Mouse (Mus musculus) erythroblast, embryonic 14.5 days (primary cell): Measurements from ENCODE around the gene Gm49392. TPM values are rescaled to one million over a fixed set of nuclear protein-coding genes. Genes with fewer than 3 reads are reported as not detected.

Source experiments
- H3K27me3 ChIP-seq: 2 replicates; pipeline ENCODE4 v1.6.1; 2012; ENCODE audit warnings: inconsistent platforms; ENCODE audit not compliant: control insufficient read depth
- H3K36me3 ChIP-seq: 2 replicates; pipeline ENCODE4 v1.6.1; 2012; ENCODE audit warnings: mild to moderate bottlenecking, inconsistent platforms; ENCODE audit not compliant: control insufficient read depth
- H3K4me1 ChIP-seq: 2 replicates; pipeline ENCODE4 v1.6.1; 2012; ENCODE audit warnings: inconsistent platforms; ENCODE audit not compliant: control insufficient read depth
- H3K4me3 ChIP-seq: replicated peaks from 2 replicates; pipeline ENCODE3; 2012; ENCODE audit warnings: moderate library complexity, mild to moderate bottlenecking, inconsistent platforms
- H3K9me3 ChIP-seq: 2 replicates; pipeline ENCODE4 v1.6.1; 2012; ENCODE audit warnings: low read length, inconsistent platforms, mixed read lengths; ENCODE audit not compliant: control insufficient read depth
- GATA1 ChIP-seq: IDR thresholded peaks from 2 replicates; pipeline ENCODE4 v1.6.1; 2012; ENCODE audit warnings: low read length, inconsistent platforms, mixed read lengths
- TAL1 ChIP-seq: IDR thresholded peaks from 3 replicates; pipeline ENCODE4 v1.6.1; 2012; ENCODE audit warnings: low read length, inconsistent platforms, mixed read lengths
- polyA plus RNA-seq: library from polyadenylated mRNA; stranded (reverse); fragments of >175 nt; gene quantifications from 2 replicates; pipeline ENCODE4 v1.2.3, GENCODE M21; 2012

Gene Gm49392
- polyA plus RNA-seq, 1 experiment: not detected

DNA sequence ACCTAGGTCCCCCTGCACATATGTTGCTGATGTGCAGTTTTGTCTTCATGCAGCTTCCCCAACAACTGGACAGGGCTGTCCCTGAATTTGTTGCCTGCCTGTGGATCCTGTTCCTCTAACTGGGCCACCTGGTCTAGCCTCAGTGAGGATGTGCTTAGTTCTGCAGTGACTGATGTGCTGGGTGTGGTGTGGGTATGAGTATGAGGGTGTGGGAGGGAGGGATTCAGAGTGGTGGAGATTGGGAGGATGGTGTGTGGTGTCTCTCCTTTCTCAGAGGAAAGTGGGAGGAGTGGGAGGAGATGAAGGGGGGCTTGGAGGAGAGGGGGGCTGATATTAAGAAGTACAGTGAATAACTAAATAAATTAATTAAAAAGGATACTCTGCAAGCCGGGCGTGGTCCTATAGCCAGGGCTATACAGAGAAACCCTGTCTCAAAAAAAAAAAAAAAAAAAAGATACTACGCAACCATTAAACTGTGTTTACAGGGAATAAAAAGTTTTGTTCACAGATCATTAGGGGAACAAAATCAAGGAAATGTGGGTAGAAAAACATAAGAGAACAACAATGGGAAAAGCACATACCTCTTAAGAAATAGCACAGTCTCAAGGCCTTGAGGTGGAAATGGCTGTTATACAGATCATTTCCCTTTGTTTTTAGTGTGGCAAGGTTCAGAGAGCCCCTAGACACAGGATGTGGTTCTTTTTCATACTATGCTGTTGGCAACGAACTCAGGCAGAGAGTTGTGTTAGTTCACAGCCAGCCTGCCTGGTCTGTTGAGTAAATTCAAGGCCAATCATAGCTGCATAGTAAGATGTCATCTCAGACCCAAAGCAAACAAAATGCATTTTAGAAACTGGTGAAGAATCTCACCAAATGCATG, 48.2 kb downstream of the Gm49392 start:
- Histone ChIP-seq H3K27me3 (no peaks in the 10 kb centered on the region), H3K4me1 (no peaks in the 10 kb centered on the region), H3K36me3 (no peaks in the 10 kb centered on the region), H3K9me3 (no peaks in the 10 kb centered on the region), H3K4me3 (no peak overlapping the region)
- TF ChIP-seq TAL1: no peak
- TF ChIP-seq GATA1: no peak

DNA sequence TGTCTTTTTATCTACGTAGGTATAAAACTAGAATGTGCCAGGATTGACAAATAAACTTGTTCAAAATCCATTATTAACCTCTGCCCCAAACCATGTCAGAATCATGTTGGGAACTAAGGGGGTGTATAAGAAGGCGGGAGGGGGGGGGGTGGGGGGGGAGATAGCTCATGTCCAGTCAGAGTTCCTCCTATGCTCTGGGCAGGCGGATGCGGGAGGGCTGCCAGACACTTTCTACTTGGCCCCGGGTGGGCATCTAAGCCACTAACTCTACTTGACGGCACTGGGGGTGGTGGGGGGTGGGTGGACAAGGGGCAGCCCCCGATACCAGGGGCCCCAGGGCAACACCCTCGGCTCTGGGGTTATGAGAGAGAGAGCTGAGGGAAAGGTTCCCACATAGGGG, 53.5 kb downstream of the Gm49392 start:
- Histone ChIP-seq H3K27me3 (no peaks in the 10 kb centered on the region), H3K4me3 (no peak overlapping the region), H3K9me3 (no peaks in the 10 kb centered on the region), H3K36me3 (no peaks in the 10 kb centered on the region), H3K4me1 (no peaks in the 10 kb centered on the region)
- TF ChIP-seq GATA1 (no peak), TAL1 (no peak)

DNA sequence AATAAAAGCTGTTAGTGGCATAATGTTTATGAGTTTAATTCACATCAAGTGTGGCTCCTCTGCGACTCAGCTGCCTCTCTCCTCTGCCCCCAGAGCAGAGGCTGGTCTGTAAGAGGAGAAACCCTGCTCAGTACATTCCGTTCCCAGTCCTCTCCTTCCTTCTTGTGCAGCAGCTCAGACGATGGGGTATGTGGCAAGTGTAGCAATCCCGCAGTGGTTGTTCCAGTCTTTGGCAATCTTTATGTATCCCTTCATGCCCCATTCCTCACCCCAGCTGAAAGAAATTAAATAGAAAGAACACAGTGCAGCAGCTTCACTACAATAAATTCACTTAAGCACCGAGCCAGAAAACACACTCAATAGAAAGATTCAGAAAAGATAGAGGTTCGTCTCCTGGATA, 54.0 kb downstream of the Gm49392 start:
- no peaks in the 10 kb centered on the region for H3K9me3 ChIP-seq
- no peaks in the 10 kb centered on the region for H3K4me1 ChIP-seq
- no peaks in the 10 kb centered on the region for H3K36me3 ChIP-seq
- no peak for TF ChIP-seq TAL1
- TF ChIP-seq GATA1: no peak
- no peaks in the 10 kb centered on the region for H3K27me3 ChIP-seq
- H3K4me3 ChIP-seq: no peak overlapping the region

DNA sequence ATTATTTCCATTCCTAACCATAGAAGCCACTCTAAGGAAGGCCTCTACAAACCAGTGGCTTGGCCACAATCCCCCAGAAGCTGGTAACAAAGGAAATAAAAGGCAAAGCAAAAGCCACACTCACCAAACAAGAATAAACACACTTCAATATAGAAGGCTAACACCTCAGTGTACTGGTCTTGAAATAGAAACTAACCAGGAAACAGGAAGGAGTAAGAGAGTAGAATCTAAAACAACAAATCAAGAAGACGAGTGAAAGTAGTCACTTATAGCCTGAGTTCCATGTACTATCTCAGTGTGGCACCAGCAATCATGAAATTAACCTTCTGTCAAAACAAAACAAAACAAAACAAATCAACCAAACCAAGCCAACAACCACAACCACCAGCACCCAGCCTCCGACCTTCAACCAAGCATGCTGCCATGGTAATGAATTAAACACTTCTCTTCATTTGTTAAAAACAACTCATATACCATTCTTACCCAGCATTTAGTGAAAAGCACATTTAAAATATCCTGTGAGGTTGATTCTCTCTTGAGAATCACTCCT, 57.3 kb downstream of the Gm49392 start:
- Histone ChIP-seq H3K36me3 (no peaks in the 10 kb centered on the region), H3K4me1 (no peaks in the 10 kb centered on the region), H3K9me3 (no peaks in the 10 kb centered on the region), H3K27me3 (no peaks in the 10 kb centered on the region), H3K4me3 (no peak overlapping the region)
- TF ChIP-seq TAL1: no peak
- no peak for TF ChIP-seq GATA1

DNA sequence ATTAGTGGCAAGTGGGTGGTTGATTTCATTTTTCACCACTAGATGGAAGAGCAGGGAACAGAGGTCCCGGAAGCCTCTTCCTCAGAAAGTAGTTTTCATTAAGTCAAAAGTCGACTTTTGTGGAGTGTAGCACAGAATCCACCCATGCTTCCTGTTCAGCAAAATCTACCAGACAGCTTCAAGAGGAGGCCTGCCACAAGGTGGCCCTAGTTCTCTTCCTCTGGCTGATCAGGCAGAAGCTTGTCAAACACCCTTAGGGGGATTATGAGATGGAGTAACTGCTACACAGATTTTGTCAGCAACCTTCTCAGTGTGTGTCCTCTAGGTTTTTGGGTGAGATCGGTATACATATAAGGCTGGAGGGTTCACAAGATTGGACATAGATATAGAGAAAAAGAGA, 70.6 kb downstream of the Gm49392 start:
- TF ChIP-seq GATA1 (no peak), TAL1 (no peak)
- no peaks in the 10 kb centered on the region for H3K27me3 ChIP-seq

DNA sequence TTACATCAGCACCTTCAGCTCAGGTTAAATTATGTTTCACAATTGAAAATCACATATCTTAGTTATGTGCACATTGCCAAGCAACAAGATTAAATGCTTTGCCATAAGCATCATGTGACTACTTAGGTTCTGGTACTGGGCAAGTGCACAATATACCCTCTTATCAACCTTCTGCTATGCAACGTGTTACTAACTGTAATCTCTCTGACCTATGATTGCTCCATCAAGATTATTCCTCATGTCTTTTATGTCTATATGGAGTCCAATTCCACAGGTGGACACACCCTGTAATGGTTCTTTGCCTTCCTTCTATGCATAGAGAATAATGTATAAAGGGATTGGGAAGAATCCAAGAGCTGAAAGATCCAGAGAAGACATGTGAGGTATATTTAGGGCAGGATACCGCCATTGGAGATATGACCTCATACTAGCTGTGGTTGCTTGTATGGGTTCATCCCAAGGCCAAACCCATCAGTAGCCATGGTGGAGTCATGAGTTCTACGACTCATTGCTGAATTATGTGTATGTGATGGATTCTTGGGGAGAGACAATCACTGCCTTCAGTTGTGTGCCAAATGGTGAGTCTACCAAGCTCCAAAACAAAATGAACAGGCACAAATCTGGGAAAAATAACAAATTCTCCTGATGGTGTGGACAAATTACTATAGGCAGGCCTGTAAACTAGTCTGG, 76.1 kb downstream of the Gm49392 start:
- H3K4me1 ChIP-seq: no peaks in the 10 kb centered on the region
- no peaks in the 10 kb centered on the region for H3K36me3 ChIP-seq
- H3K9me3 ChIP-seq: no peaks in the 10 kb centered on the region
- no peak for TF ChIP-seq TAL1
- TF ChIP-seq GATA1: no peak
- no peaks in the 10 kb centered on the region for H3K27me3 ChIP-seq
- no peak overlapping the region for H3K4me3 ChIP-seq

More for the DNA sequence above, 70.6 kb downstream of the Gm49392 start:
- H3K4me1 ChIP-seq: no peaks in the 10 kb centered on the region
- no peaks in the 10 kb centered on the region for H3K36me3 ChIP-seq
- H3K9me3 ChIP-seq: no peaks in the 10 kb centered on the region
- no peak overlapping the region for H3K4me3 ChIP-seq

DNA sequence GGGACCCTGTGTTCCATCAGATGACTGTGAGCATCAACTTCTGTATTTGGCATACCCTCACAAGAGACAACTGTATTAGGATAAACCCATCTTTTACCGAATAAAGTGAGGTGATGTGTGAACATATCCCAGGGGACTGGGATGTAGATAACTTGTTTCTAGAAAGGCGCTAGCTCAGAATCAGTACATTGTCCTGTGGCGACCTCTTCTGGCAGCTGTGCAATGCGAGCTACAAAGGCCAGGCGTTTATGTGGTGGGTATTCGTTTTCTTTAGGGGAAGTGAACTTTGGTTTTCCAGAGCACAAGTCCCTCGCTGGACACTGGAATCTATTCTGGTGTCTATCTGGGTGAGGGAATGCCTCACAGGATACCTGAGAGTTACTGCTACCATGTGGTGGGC, 77.2 kb downstream of the Gm49392 start:
- no peaks in the 10 kb centered on the region for H3K27me3 ChIP-seq

DNA sequence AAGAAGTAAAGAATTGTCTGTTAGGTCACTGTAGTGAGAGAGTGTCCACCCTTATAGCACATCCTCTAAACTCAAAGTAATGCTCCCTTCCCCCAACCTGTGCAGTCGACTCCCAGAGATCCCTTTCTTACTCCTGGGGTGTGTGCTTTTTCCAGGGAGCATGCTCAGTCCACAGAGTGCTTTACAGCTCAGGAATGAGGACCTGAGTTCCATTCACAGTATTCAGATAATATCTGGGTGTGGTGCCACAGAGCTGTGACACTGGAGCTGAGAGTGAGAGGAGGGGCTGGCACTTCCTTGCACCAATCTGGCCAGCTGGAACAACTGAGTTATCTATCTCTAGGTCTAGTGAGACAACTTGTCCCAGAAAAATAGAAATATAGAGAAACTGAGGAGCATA, 83.0 kb downstream of the Gm49392 start:
- no peak overlapping the region for H3K4me3 ChIP-seq
- no peaks in the 10 kb centered on the region for H3K36me3 ChIP-seq
- no peaks in the 10 kb centered on the region for H3K4me1 ChIP-seq
- no peaks in the 10 kb centered on the region for H3K27me3 ChIP-seq
- TF ChIP-seq TAL1 (no peak), GATA1 (no peak)
- no peaks in the 10 kb centered on the region for H3K9me3 ChIP-seq

More for the DNA sequence above, 77.2 kb downstream of the Gm49392 start:
- H3K36me3 ChIP-seq: no peaks in the 10 kb centered on the region
- H3K4me1 ChIP-seq: no peaks in the 10 kb centered on the region
- no peak overlapping the region for H3K4me3 ChIP-seq
- no peak for TF ChIP-seq TAL1
- TF ChIP-seq GATA1: no peak
- no peaks in the 10 kb centered on the region for H3K9me3 ChIP-seq

DNA sequence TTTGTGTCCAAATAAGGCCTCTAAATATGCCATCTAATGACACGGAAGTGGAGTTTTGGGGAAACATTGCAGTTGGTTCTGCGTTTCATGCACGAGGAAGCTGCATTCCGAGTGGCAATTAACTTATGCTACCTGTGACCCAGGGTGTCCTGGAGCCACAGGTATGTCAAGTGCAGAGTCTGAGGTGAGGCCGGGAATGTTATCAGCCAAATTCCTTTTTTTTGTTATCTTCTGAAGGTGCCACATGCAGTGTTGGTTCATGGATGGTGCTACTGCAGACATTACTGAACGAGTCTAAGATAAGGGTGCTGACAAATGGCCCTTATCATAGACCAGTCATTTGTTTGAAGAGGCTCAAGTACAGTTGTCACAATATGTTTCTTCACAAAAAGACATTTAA, 83.9 kb downstream of the Gm49392 start:
- no peaks in the 10 kb centered on the region for H3K4me1 ChIP-seq

More for the DNA sequence above, 83.9 kb downstream of the Gm49392 start:
- TF ChIP-seq GATA1: no peak
- no peak for TF ChIP-seq TAL1
- H3K9me3 ChIP-seq: no peaks in the 10 kb centered on the region
- H3K27me3 ChIP-seq: no peaks in the 10 kb centered on the region
- H3K36me3 ChIP-seq: no peaks in the 10 kb centered on the region
- no peak overlapping the region for H3K4me3 ChIP-seq
